Comparison of ENCODE assay signal across 22 mouse cellular contexts in the genomic region with DNA sequence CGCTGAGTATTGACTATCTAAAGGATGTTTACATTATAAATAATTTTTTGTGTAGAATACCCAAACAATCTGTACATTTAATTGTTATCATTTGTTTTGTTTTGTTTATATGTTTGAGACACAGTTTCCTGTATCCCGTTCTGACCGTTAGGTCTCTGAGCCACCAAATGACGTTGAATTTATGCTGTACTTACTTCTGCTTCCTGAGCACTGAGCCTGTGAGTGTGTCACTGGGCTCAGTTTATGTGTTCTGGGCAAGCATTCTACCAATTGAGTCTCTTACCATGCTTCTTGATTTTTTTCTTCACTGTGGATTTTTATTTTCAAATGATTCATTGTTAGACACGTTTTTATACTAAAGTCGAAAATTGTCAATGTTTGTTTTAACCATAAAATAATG.
DNase-seq lines count a peak whose midpoint lies in the region; ATAC-seq and TF ChIP-seq lines count a peak whose summit lies in the region.
"Had no signal": no experiment of that assay in that cellular context is flagged by ENCODE, and none has a peak within 500 bp of the region (broad histone marks: within the 10 kb centered on the region; RNA-seq: fewer than 3 reads in every experiment).

No protein-coding gene starts in this region.

- H3K27me3 ChIP-seq in lung, embryonic 14.5 days (ENCODE audit: insufficient read depth, low read length), result no peaks in the 10 kb centered on the region
- no peaks in the 10 kb centered on the region for H3K27me3 ChIP-seq in lung, postnatal 0 days (replicated peaks; ENCODE audit: insufficient read depth, low read length)
- H3K27me3 ChIP-seq in heart, embryonic 11.5 days (ENCODE audit: control insufficient read depth, insufficient read depth, low read length), result no peaks in the 10 kb centered on the region
- H3K27me3 ChIP-seq: CH12.LX, Patski had no signal

- no peaks in the 10 kb centered on the region for H3K9me3 ChIP-seq in lung, embryonic 14.5 days (ENCODE audit: low read depth, low read length)
- H3K9me3 ChIP-seq in lung, postnatal 0 days (ENCODE audit: low read length), result no peaks in the 10 kb centered on the region
- no peaks in the 10 kb centered on the region for H3K9me3 ChIP-seq in heart, embryonic 11.5 days (replicated peaks; ENCODE audit: control insufficient read depth, low read length)
- H3K9me3 ChIP-seq: G1E had no signal

- H3K36me3 ChIP-seq in lung, embryonic 14.5 days (ENCODE audit: insufficient read depth), result no peaks in the 10 kb centered on the region
- H3K36me3 ChIP-seq in lung, postnatal 0 days (ENCODE audit: insufficient read depth, low read length), result no peaks in the 10 kb centered on the region
- no peaks in the 10 kb centered on the region for H3K36me3 ChIP-seq in heart, embryonic 11.5 days (ENCODE audit: control insufficient read depth, insufficient read depth, low read length)
- H3K36me3 ChIP-seq: G1E had no signal

- TF ChIP-seq CTCF in lung, embryonic 14.5 days (IDR thresholded peaks at IDR 0.05; ENCODE audit: low read depth), result no peak
- TF ChIP-seq CTCF in lung, postnatal 0 days (IDR thresholded peaks at IDR 0.05), result no peak

- no peak overlapping the region for H3K4me2 ChIP-seq in lung, embryonic 14.5 days
- H3K4me2 ChIP-seq in lung, postnatal 0 days (replicated peaks; ENCODE audit: low read depth, low read length), result no peak overlapping the region
- H3K4me2 ChIP-seq in heart, embryonic 11.5 days, result no peak overlapping the region

- no peak overlapping the region for H3K4me3 ChIP-seq in lung, embryonic 14.5 days (ENCODE audit: low read depth, low read length)
- H3K4me3 ChIP-seq in lung, postnatal 0 days (ENCODE audit: low read depth, low read length), result no peak overlapping the region
- H3K4me3 ChIP-seq in heart, embryonic 11.5 days (ENCODE audit: low read depth, low read length), result no peak overlapping the region

- H3K4me1 ChIP-seq in lung, embryonic 14.5 days (ENCODE audit: insufficient read depth), result 0 out of 2 replicates have a peak, but pooled peaks cover 3% of the 10 kb centered on the region
- H3K4me1 ChIP-seq in lung, postnatal 0 days (ENCODE audit: insufficient read depth, low read depth, low read length), result no peaks in the 10 kb centered on the region
- no peaks in the 10 kb centered on the region for H3K4me1 ChIP-seq in heart, embryonic 11.5 days (ENCODE audit: control insufficient read depth, insufficient read depth, low read length)

- no peak overlapping the region for H3K9ac ChIP-seq in lung, embryonic 14.5 days
- H3K9ac ChIP-seq in lung, postnatal 0 days (replicated peaks; ENCODE audit: low read depth), result no peak overlapping the region
- no peak overlapping the region for H3K9ac ChIP-seq in heart, embryonic 11.5 days (ENCODE audit: low read depth, low read length)

- 43% methylated on average over 6 of the region's 6 CpGs for WGBS in lung, embryonic 14.5 days
- WGBS in lung, postnatal 0 days, result 47% methylated on average over 6 of the region's 6 CpGs
- WGBS in heart, embryonic 11.5 days (ENCODE audit: insufficient replicate concordance), result 70% methylated on average over 6 of the region's 6 CpGs

- ATAC-seq in lung, embryonic 14.5 days (ENCODE audit: insufficient read depth), result no peak; the same call in 1 of the 2 replicates
- ATAC-seq in lung, postnatal 0 days, result no peak
- ATAC-seq in common myeloid progenitor, adult 5-6 weeks (replicated peaks; ENCODE audit: low read depth, poor library complexity, severe bottlenecking), result 0 out of 2 replicates have a peak, but pooled peaks have one; percentile 69
- peak; percentile 58 for ATAC-seq in granulocyte monocyte progenitor cell, adult 5-6 weeks (replicated peaks; ENCODE audit: poor library complexity, severe bottlenecking)
- ATAC-seq in megakaryocyte progenitor cell, adult 5-6 weeks (replicated peaks; ENCODE audit: poor library complexity), result peak; percentile 50; the same call in 1 of the 2 replicates
- ATAC-seq in heart, embryonic 11.5 days (replicated peaks; ENCODE audit: insufficient number of reproducible peaks, low FRiP score, low TSS enrichment), result no peak
- ATAC-seq: activated CD4-positive, CD25-positive, alpha-beta regulatory T cell, adult 4 months; CD4-positive, CD25-positive, alpha-beta regulatory T cell, adult 4 months; Patski had no signal

- peak; percentile 27 for DNase-seq in lung, embryonic 14.5 days
- DNase-seq in lung, postnatal 0 days (ENCODE audit: low spot score), result no peak
- no peak for DNase-seq in spleen, postnatal 4 days (ENCODE audit: low spot score in 2 of 2)
- no peak for DNase-seq in frontal cortex, adult 2 months (ENCODE audit: extremely low spot score in 1 of 2, low spot score in 1 of 2)
- DNase-seq: adrenal gland, adult 2 months; adrenal gland, adult 8-10 months; adrenal gland, postnatal 10 days; adrenal gland, postnatal 14 days; adrenal gland, postnatal 25 days; adrenal gland, postnatal 36 days; B cell, adult 2 months; cerebellum, adult 11 months; cerebellum, adult 11-12 months had no signal

- H3K27ac ChIP-seq in lung, embryonic 14.5 days (ENCODE audit: low read depth), result no peak overlapping the region
- H3K27ac ChIP-seq in lung, postnatal 0 days (ENCODE audit: low read length), result no peak overlapping the region
- H3K27ac ChIP-seq in heart, embryonic 11.5 days (ENCODE audit: low read depth, low read length), result no peak overlapping the region

- no peak for TF ChIP-seq EP300 in lung, postnatal 0 days (IDR thresholded peaks at IDR 0.05)

Comparison
In these comparisons a context has a peak if more than half of its experiments do, and no peak if none do; other contexts are left out.
1. ATAC-seq: peak in common myeloid progenitor, adult 5-6 weeks (single experiment), granulocyte monocyte progenitor cell, adult 5-6 weeks (single experiment) and megakaryocyte progenitor cell, adult 5-6 weeks (single experiment); none in lung, embryonic 14.5 days (single experiment), lung, postnatal 0 days (single experiment) and heart, embryonic 11.5 days (single experiment).